Mouse (Mus musculus) regulatory T cell (primary cell): Measurements from ENCODE around the gene Gpr171.

Experiments used
- in situ Hi-C: fragments of 300-600 bp; cut with MboI, MseI; formaldehyde crosslinking; loops from one replicate; pipeline ENCODE4 v1.15.1; 2025; ENCODE audit warnings: high pct_unique_total_duplicates

The Gpr171 gene

DNA sequence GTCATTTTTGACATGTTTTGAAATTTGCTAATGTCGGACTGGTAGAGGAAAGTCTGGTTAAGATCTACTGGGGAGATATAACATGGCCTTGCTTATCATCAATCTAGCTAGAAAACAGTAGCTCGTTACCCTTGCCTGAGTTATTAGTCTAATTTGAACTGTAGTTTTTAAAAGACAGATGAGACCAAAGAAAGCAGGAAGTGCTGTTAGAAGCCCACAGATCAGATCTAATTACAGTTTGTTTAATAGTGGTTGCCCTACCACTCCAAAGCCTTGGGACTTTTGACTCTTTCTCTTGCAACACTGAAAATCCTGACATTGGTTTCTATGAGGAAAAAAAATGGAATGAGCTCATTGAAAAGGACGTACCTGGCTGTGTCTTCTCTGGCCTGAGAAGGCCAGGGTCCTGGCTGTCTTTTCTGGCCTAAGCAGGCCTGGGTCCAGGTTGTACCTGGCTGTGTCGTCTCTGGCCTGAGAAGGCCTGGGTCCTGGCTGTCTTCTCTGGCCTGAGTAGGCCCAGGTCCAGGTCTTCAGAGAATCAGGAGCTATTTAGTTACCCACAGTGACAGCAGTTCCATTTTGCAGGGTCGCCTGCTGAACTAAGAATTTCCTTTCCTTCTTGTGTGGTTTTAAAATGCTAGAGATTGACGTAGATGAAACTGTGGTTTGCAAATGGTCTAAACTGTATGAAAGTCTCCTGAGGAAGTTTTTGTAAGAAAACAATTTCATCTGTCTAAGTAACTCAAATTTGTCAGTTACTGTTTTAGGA is at the start of gene Gpr171:
Gene Gpr171, minus strand, starts transcription at position 604 of the 769 bp plus-strand sequence.
- in situ Hi-C loops = no loop called here

GRCm38 (mm10) chr3:59150624-59151023 is 49.0 kb upstream of the Gpr171 start:
- in situ Hi-C loops = no loop called here

GRCm38 (mm10) chr3:59149646-59150045 is 48.0 kb upstream of the Gpr171 start:
- in situ Hi-C loops = loop anchor here (25.0 kb wide), 1 partner anchor 1488 kb away; no protein-coding TSS in a partner anchor

DNA sequence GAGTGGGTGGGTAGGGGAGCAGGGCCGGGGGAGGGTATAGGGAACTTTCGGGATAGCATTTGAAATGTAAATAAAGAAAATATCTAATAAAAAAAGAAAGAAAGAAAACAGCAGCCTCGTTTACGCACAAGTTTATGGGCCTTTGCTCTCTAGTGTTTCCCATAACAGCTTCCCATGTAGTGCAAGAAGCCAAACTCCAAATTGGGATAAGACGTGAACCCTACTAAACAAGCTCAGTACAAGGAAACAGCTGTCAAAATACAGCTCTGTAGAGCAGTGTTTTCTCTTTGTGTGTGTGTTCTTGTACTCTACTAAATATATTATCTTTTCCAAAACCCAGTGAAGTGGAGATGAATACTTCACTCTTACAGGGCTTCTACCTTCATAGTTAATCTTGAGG is 43.6 kb upstream of the Gpr171 start:
- in situ Hi-C loops = loop anchor here (25.0 kb wide), 1 partner anchor 1492 kb away; no protein-coding TSS in a partner anchor

GRCm38 (mm10) chr3:59141507-59142305 is 40.1 kb upstream of the Gpr171 start:
- in situ Hi-C loops = loop anchor here (25.0 kb wide), 1 partner anchor 1496 kb away; no protein-coding TSS in a partner anchor

- in situ Hi-C loops = loop anchor here (25.0 kb wide), 1 partner anchor 1496 kb away; no protein-coding TSS in a partner anchor
These were observed 39.3 kb upstream of the Gpr171 start for GRCm38 (mm10) chr3:59140941-59141340.

DNA sequence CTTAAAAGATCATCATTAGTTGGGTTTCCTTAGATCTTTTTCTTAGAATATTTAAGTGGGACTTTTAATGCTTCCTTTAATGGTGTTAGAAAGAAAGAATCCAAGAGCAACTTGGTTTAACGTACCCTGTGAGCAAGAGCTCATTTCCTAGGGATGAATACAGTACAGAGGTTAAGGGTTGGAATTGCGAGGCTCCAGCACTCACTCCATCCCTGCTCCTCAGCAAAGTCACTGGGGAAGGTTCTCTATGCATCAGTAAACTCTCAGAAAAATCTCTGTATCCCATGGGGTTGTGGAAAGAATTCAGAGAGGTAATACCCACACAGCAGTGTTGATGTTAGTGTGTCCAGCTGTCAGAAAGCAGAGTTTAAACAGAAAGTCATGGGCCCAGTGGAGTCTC is 38.5 kb upstream of the Gpr171 start:
- in situ Hi-C loops = loop anchor here (25.0 kb wide), 1 partner anchor 1497 kb away; no protein-coding TSS in a partner anchor

- in situ Hi-C loops = loop anchor here (25.0 kb wide), 1 partner anchor 1498 kb away; no protein-coding TSS in a partner anchor
These were observed 38.0 kb upstream of the Gpr171 start for GRCm38 (mm10) chr3:59139651-59140051.

- in situ Hi-C loops = loop anchor here (25.0 kb wide), 1 partner anchor 1498 kb away; no protein-coding TSS in a partner anchor
These were observed 37.4 kb upstream of the Gpr171 start for GRCm38 (mm10) chr3:59138946-59139468.

DNA sequence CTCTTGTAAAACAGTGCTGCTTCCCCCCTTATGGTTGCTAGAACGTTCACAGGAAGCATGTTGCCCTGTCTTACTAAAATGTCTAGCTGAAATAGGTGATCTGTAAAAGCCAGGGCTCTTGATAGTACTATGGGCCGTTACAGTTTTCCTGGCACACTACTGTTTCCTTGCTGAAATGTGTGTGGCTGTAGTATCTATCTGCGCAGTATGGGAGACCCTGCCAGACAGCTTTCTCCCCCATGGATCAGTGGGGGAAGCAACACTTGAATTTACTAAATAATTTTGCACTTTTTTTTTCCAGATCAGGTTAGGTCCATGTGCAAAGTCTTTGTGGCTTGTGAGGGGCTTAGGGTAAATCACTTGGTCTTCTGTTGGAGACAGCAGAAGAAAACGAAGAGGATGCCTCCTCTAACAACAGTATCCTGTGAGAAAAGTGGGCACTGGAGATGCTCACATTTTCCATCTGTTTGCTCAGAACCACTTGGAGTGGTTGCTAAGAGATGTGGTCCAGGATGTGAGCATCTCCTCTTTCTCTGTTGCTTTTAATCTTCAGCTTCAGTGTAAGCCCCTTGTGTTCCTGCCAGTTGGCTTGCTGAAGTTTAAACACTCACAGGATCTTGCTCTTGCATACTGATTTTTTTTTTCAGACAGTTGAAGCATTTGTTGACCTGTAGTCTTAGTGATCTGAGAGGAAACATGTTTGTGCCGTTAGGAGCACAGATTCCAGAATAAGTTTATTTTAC is 34.5 kb upstream of the Gpr171 start:
- in situ Hi-C loops = loop anchor here (25.0 kb wide), 1 partner anchor 1501 kb away; no protein-coding TSS in a partner anchor

DNA sequence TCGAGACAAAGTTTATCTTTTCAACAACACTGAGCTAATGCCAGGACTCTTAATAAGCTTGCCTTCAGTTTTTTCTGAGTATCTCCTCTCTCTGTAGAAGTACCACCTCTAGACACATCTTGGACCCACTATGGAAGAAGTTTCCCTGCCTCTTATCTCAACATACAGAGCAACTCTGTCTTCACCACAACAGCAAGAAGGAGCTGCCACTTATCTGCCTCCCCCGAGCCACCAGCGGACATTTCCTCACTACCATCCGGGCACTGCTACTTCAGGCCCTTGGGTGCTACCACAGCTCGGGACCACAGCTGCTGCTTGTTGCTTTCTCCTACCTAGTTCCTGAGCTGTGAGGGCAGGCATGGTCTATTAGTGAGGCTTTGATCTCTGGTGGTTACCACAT is 31.6 kb upstream of the Gpr171 start:
- in situ Hi-C loops = loop anchor here (25.0 kb wide), 1 partner anchor 1504 kb away; no protein-coding TSS in a partner anchor

DNA sequence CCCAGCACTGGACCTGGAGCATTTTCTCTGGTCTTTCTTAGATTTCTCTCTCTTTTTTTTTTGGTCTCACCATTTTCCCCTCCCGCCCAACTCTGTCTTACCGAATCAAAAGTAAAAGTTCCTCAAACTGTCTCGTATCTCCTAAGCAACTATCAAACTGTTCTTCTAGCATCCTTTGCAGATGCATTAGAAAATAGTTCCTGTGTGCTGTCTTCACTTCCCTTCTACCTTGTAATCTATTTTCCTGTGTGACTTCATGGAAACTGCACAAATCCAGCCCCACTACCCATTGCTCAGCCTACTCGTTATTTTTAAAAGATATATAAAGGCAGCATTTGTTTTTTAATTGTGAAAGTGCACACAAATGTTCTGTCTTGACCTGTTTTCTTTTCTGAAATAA is 30.3 kb upstream of the Gpr171 start:
- in situ Hi-C loops = loop anchor here (25.0 kb wide), 1 partner anchor 1505 kb away; no protein-coding TSS in a partner anchor

DNA sequence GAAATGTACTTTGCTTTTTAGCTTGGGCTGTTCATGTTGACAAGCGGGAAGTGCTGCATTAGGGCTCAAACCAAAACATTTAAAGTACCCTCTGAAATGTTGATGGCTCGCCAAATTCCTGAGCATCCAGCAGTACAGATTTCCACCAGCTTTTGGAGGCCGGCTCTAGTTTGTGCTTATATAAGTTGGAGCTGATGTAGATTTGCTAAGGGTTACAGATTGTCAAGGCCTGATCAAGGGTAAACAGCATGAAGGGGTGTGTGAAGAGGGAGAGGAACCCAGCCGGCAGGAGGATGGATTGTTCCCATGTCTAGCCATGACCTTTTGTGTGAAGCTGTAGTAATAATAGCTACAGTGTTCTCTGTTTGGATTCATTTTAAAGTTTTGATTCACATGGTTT is 29.5 kb upstream of the Gpr171 start:
- in situ Hi-C loops = loop anchor here (25.0 kb wide), 1 partner anchor 1506 kb away; no protein-coding TSS in a partner anchor

DNA sequence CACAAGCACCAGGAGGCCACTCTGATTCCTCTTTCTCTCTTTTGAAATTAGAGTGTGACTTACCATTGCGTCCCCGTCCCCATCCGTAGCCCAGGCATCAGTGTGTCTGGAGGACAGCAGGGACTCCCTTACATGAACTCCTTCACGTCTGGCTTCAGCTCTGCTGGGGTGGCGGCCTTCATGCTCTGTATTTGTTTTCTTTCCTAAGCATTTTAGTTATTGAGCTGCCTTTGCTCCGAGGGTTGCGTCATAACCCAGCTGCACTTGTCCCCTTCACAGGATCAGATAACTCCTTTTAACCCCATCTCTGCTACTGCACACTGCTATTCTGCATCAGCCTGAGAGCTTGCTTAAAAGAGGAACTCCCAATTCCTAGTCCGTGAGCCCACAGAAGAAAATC is 28.8 kb upstream of the Gpr171 start:
- in situ Hi-C loops = loop anchor here (25.0 kb wide), 1 partner anchor 1507 kb away; no protein-coding TSS in a partner anchor

GRCm38 (mm10) chr3:59129547-59129946 is 27.9 kb upstream of the Gpr171 start:
- in situ Hi-C loops = loop anchor here (25.0 kb wide), 1 partner anchor 1508 kb away; no protein-coding TSS in a partner anchor

DNA sequence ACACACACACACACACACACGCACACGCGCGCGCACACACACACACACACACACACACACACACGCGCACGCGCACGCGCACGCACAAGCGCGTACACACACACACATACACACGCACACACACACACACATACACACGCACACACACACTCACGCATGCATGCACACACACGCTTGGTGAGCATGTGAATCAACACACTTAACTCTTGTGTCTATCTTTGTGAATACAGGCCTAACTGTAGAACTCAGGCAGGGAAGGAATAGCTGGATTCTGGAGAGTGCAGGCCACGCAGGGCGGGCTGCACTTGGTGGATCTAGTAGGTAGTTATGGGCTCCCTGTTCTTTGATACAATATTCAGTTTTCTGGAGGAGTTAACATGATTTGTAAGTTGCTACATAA is 27.1 kb upstream of the Gpr171 start:
- in situ Hi-C loops = loop anchor here (25.0 kb wide), 1 partner anchor 1509 kb away; no protein-coding TSS in a partner anchor

GRCm38 (mm10) chr3:59125783-59126555 is 24.3 kb upstream of the Gpr171 start:
- in situ Hi-C loops = loop anchor here (25.0 kb wide), 1 partner anchor 1511 kb away; no protein-coding TSS in a partner anchor

DNA sequence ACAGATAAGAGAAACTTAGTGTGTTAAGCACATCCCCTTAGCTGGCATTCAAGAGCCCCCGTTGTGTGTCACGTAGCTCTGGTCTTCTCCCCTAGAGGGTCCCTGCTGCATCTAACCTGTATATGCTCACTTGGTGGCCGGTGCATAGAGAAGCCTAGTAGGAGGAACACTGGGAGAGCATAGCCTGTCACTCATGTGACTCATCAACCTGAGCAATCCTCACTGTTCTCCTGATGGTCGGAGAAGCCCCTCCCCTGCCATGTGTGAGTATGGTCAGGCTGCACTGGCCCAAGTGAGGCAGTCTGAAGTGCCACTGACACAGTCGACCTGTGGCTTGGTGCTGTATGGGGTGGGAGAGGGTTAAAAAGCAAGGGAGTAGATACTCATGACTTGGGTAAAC is 23.4 kb upstream of the Gpr171 start:
- in situ Hi-C loops = loop anchor here (25.0 kb wide), 1 partner anchor 1512 kb away; no protein-coding TSS in a partner anchor

DNA sequence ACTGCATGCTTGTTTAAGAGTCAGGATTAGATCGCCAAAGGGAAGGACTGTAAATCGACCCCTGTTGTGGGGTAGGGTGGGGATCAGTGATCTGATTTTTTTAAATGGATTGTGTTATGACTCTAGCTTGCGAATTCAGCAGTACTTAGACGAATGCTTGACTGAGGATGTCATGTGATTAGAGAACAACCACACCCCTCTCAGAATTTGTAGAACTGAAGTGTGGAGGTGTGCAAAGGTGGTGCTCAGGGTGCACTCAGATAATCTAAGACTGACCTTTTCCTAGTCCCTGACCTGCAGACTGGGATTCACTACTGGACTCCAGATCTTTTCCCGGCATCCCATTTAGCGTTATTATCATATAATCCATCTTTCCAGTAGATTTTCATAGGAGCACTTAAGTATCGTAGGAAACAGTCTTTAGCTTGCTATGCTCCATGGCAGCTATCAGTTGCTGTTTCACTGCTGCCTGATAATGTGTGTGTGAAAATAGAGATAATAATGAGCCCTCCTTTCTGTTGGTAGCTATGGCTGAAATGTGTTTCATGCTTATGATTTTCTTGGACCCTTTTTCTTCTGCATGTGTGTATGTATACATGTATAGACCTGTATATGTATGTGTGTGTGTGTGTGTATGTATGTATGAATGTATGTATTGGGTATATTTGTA is 20.3 kb upstream of the Gpr171 start:
- in situ Hi-C loops = no loop called here
